Comparison of ENCODE assay signal across 37 mouse cellular contexts in the genomic region with DNA sequence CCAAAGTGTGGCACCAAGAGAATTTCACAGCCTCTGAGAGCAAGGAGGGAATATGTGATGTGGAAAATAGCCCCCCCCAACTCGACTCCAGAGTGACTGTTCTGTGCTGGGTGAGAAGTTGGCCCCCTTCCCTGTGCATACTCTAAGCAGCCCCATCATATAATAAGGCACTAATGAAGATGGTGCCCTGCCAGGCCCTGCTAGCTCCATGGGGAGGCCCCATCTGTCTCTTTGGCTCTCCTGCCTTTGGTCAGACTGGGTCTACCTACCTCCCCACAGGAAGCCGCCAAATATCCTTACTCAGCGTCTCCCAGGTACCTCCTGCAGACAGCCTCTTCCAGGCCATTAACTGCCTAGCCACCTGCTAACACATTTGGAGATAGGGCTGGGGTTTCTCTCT. TPM values are rescaled to one million over a fixed set of nuclear protein-coding genes. Genes with fewer than 3 reads are reported as not detected.
DNase-seq lines count a peak whose midpoint lies in the region; TF ChIP-seq lines count a peak whose summit lies in the region.
"Had no signal": no experiment of that assay in that cellular context is flagged by ENCODE, and none has a peak within 500 bp of the region (broad histone marks: within the 10 kb centered on the region; RNA-seq: fewer than 3 reads in every experiment).

No protein-coding gene starts in this region.

- peak; percentile 10 for DNase-seq in gastrocnemius, adult 2 months
- no peak for DNase-seq in gastrocnemius, adult 18-20 months (ENCODE audit: low spot score)
- peak; percentile 59 for DNase-seq in brain, embryonic 14.5 days (ENCODE audit: low read depth)
- DNase-seq in cerebellum, adult 2 months = peak; percentile 81 to 88
- peak; percentile 78 to 92 for DNase-seq in cerebellum, postnatal 14 days
- no peak for DNase-seq in T-cell, adult 2 months (ENCODE audit: low spot score)
- no peak for DNase-seq in kidney, adult 2 months
- no peak for DNase-seq in testis, postnatal 10 days (ENCODE audit: low spot score)
- DNase-seq: adrenal gland, postnatal 25 days; embryo, embryonic 11 days; gastrocnemius, postnatal 10 days; heart, postnatal 36 days; kidney, adult 11 months; kidney, postnatal 36 days; layer of hippocampus, postnatal 36 days; liver; right cerebral cortex, postnatal 25 days; thymus, postnatal 14 days had no signal

- intact Hi-C loops in gastrocnemius, adult 2 months (cut with DNase I) = no loop called here

- no peak overlapping the region for H3K27ac ChIP-seq in gastrocnemius, adult 2 months
- H3K27ac ChIP-seq in cerebellum, adult 2 months (ENCODE audit: insufficient read depth, low read length) = no peak overlapping the region
- no peak overlapping the region for H3K27ac ChIP-seq in kidney, adult 2 months (ENCODE audit: insufficient read depth, low read depth, low read length)
- H3K27ac ChIP-seq: embryonic facial prominence, embryonic 12.5 days; hindbrain, embryonic 13.5 days; liver, embryonic 15.5 days; lung, embryonic 15.5 days; midbrain, embryonic 10.5 days; stomach, embryonic 15.5 days had no signal

- H3K4me1 ChIP-seq in cerebellum, adult 2 months (ENCODE audit: control insufficient read depth, insufficient read depth, low read length) = peaks cover 20% of the 10 kb centered on the region
- H3K4me1 ChIP-seq in kidney, adult 2 months (ENCODE audit: control insufficient read depth, insufficient read depth, low read length) = no peaks in the 10 kb centered on the region

- H3K4me3 ChIP-seq in gastrocnemius, adult 2 months = no peak overlapping the region
- H3K4me3 ChIP-seq in cerebellum, adult 2 months (replicated peaks; ENCODE audit: insufficient read depth, low read depth, low read length) = no peak overlapping the region
- H3K4me3 ChIP-seq in kidney, adult 2 months (ENCODE audit: insufficient read depth, low read depth, low read length) = no peak overlapping the region
- H3K4me3 ChIP-seq: embryonic facial prominence, embryonic 12.5 days; hindbrain, embryonic 13.5 days; liver, embryonic 15.5 days; lung, embryonic 15.5 days; midbrain, embryonic 10.5 days; stomach, embryonic 15.5 days had no signal

- no peak for TF ChIP-seq POLR2A in brain, embryonic 14.5 days (IDR thresholded peaks at IDR 0.05; ENCODE audit: borderline replicate concordance, extremely low read depth, insufficient read depth, insufficient read length, poor library complexity, severe bottlenecking)
- no peak for TF ChIP-seq POLR2A in cerebellum, adult 2 months (IDR thresholded peaks at IDR 0.05; ENCODE audit: borderline replicate concordance, insufficient read depth, low read length)
- TF ChIP-seq POLR2A in kidney, adult 2 months (IDR thresholded peaks at IDR 0.05; ENCODE audit: low read depth, low read length) = no peak

- no peaks in the 10 kb centered on the region; the same call in 1 of the 2 replicates for H3K27me3 ChIP-seq in cerebellum, adult 2 months (ENCODE audit: control insufficient read depth, insufficient read depth, low read length)
- H3K27me3 ChIP-seq in kidney, adult 2 months (replicated peaks; ENCODE audit: control insufficient read depth, insufficient read depth, low read length) = no peaks in the 10 kb centered on the region

- no peak for TF ChIP-seq CTCF in gastrocnemius, adult 2 months (IDR thresholded peaks at IDR 0.05)
- no peak for TF ChIP-seq CTCF in brain, embryonic 14.5 days (IDR thresholded peaks at IDR 0.05; ENCODE audit: borderline replicate concordance, extremely low read depth, insufficient read depth, insufficient read length)
- TF ChIP-seq CTCF in cerebellum, adult 2 months (IDR thresholded peaks at IDR 0.05; ENCODE audit: borderline replicate concordance, insufficient read depth, low read depth, low read length) = no peak
- no peak for TF ChIP-seq CTCF in kidney, adult 2 months (conservative IDR thresholded peaks at IDR 0.05; ENCODE audit: insufficient read depth, insufficient read length, low read depth, low read length)

- 13% methylated on average over 3 of the region's 3 CpGs for WGBS in cerebellum, adult 2 months
- 77% methylated on average over 3 of the region's 3 CpGs for WGBS in kidney, adult 2 months

- no peaks in the 10 kb centered on the region for H3K36me3 ChIP-seq in kidney, adult 2 months (ENCODE audit: control insufficient read depth, insufficient read depth, low read length)
- H3K36me3 ChIP-seq: embryonic facial prominence, embryonic 12.5 days; hindbrain, embryonic 13.5 days; liver, embryonic 15.5 days; lung, embryonic 15.5 days; midbrain, embryonic 10.5 days; stomach, embryonic 15.5 days had no signal

RNA-seq across cellular contexts. Expression of a gene that starts 2.2 kb away (rescaled TPM):
- 10 to 100 TPM; 12.7 to 18.4 TPM for total RNA-seq in gastrocnemius, adult 2 months (2021)
- 10 to 100 TPM; 14.4 to 15.4 TPM for total RNA-seq in gastrocnemius, adult 18-20 months (2021)
- polyA plus RNA-seq in brain, embryonic 14.5 days (2012; rRNA removed) = 52.0 and 59.1 TPM in 2 replicates
- polyA plus RNA-seq in cerebellum, adult 2 months (2012; rRNA removed) = 32.4 and 35.6 TPM in 2 replicates
- polyA plus RNA-seq in kidney, adult 2 months (2012; rRNA removed) = 75.0 and 77.1 TPM in 2 replicates

RNA-seq across cellular contexts. Expression of a gene that starts 7.8 kb away (rescaled TPM):
- total RNA-seq in gastrocnemius, adult 2 months (2021) = 1 to 10 TPM in 1 of 2 experiments, under 1 TPM in 1; 0.26 to 1.3 TPM
- under 1 TPM; 0.43 to 0.71 TPM for total RNA-seq in gastrocnemius, adult 18-20 months (2021)
- polyA plus RNA-seq in brain, embryonic 14.5 days (2012; rRNA removed) = not detected in 2 replicates
- polyA plus RNA-seq in cerebellum, adult 2 months (2012; rRNA removed) = not detected in 2 replicates
- 0.33 and 1.1 TPM in 2 replicates for polyA plus RNA-seq in kidney, adult 2 months (2012; rRNA removed)
- total RNA-seq: gastrocnemius, postnatal 10 days; granulocyte monocyte progenitor cell, adult 5-6 weeks; heart, postnatal 36 days; layer of hippocampus, adult 8-10 months; layer of hippocampus, postnatal 36 days; left cerebral cortex, postnatal 10 days; megakaryocyte progenitor cell, adult 5-6 weeks; MEL; neutrophil, adult 5-6 weeks had no signal
- polyA plus RNA-seq: embryonic facial prominence, embryonic 12.5 days; forebrain, embryonic 16.5 days; heart, embryonic 11.5 days; heart, embryonic 16.5 days; hindbrain, embryonic 13.5 days; kidney, embryonic 16.5 days; limb, embryonic 11.5 days; liver, embryonic 15.5 days; lung, embryonic 15.5 days; midbrain, embryonic 10.5 days; midbrain, embryonic 16.5 days; neural tube, embryonic 11.5 days; stomach, embryonic 15.5 days had no signal

RNA-seq across cellular contexts. Expression of a gene that starts 25.3 kb away (rescaled TPM):
- total RNA-seq in gastrocnemius, adult 2 months (2021) = under 1 TPM; 0.43 to 0.84 TPM
- under 1 TPM; 0.68 to 0.71 TPM for total RNA-seq in gastrocnemius, adult 18-20 months (2021)
- 6.4 and 10.5 TPM in 2 replicates for polyA plus RNA-seq in brain, embryonic 14.5 days (2012; rRNA removed)
- polyA plus RNA-seq in cerebellum, adult 2 months (2012; rRNA removed) = 4.0 and 4.4 TPM in 2 replicates
- polyA plus RNA-seq in kidney, adult 2 months (2012; rRNA removed) = 2.3 and 2.8 TPM in 2 replicates

Comparison
In these comparisons a context has a peak if more than half of its experiments do, and no peak if none do; other contexts are left out.
1. DNase-seq: peak in gastrocnemius, adult 2 months (single experiment), brain, embryonic 14.5 days (single experiment), cerebellum, adult 2 months (2 of 2) and cerebellum, postnatal 14 days (2 of 2); none in gastrocnemius, adult 18-20 months (single experiment), T-cell, adult 2 months (single experiment), kidney, adult 2 months (single experiment) and testis, postnatal 10 days (single experiment).